Comparison of ENCODE assay signal across 12 mouse cellular contexts in the genomic region with DNA sequence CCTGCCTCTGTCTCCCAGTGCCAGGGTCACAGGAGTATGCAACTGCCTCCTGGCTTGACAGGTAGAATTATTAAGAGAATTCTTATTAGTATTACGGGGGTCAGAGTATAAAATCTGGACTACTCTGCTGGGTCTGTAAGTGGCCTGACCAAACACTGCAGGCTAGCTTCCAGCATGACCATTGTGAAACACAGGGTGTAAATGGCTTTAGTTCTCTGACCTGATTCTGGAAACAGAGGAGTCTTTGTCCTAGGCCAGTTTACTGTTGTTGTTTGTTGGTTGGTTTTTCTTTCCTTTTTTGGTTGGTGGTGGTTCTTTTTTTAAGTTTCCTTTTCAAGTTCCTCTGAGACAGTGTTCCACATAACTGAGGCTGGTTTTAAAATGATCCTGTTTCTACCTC. TPM values are rescaled to one million over a fixed set of nuclear protein-coding genes. Genes with fewer than 3 reads are reported as not detected.
A peak's percentile ranks its signal among the peaks of the same experiment; 100 is the strongest.
DNase-seq lines count a peak whose midpoint lies in the region; ATAC-seq lines count a peak whose summit lies in the region.
"Had no signal": no experiment of that assay in that cellular context is flagged by ENCODE, and none has a peak within 500 bp of the region (broad histone marks: within the 10 kb centered on the region; RNA-seq: fewer than 3 reads in every experiment).

No protein-coding gene starts in this region.

- no peak for ATAC-seq in heart, embryonic 16.5 days (replicated peaks; ENCODE audit: extremely low read depth, insufficient read depth, low FRiP score)
- no peak for ATAC-seq in liver, embryonic 15.5 days (ENCODE audit: insufficient read depth)
- ATAC-seq in hindbrain, embryonic 13.5 days (ENCODE audit: low FRiP score) = no peak

- no peak overlapping the region for H3K4me3 ChIP-seq in heart, embryonic 16.5 days (ENCODE audit: low read length)
- H3K4me3 ChIP-seq in liver, embryonic 15.5 days (replicated peaks) = no peak overlapping the region
- H3K4me3 ChIP-seq in hindbrain, embryonic 13.5 days = no peak overlapping the region
- H3K4me3 ChIP-seq: erythroblast, embryonic 14.5 days had no signal

- H3K27ac ChIP-seq in heart, embryonic 16.5 days (ENCODE audit: low read length) = peak overlapping the region; percentile 45; the same call in 1 of the 2 replicates
- H3K27ac ChIP-seq in liver, embryonic 15.5 days (replicated peaks) = peak overlapping the region; percentile 89
- H3K27ac ChIP-seq in hindbrain, embryonic 13.5 days = no peak overlapping the region

- H3K36me3 ChIP-seq in heart, embryonic 16.5 days (ENCODE audit: control insufficient read depth, insufficient read depth) = no peaks in the 10 kb centered on the region
- peaks cover 44% of the 10 kb centered on the region for H3K36me3 ChIP-seq in liver, embryonic 15.5 days (replicated peaks)
- H3K36me3 ChIP-seq in hindbrain, embryonic 13.5 days = no peaks in the 10 kb centered on the region

- H3K9ac ChIP-seq in heart, embryonic 16.5 days (ENCODE audit: low read length) = no peak overlapping the region
- H3K9ac ChIP-seq in liver, embryonic 15.5 days = no peak overlapping the region
- H3K9ac ChIP-seq in hindbrain, embryonic 13.5 days = no peak overlapping the region

- WGBS in heart, embryonic 16.5 days = 82% methylated on average over 1 of the region's 1 CpGs
- WGBS in liver, embryonic 15.5 days (ENCODE audit: insufficient replicate concordance) = 94% methylated on average over 1 of the region's 1 CpGs
- WGBS in hindbrain, embryonic 13.5 days = 95% methylated on average over 1 of the region's 1 CpGs

- no peak for DNase-seq in heart, postnatal 36 days
- DNase-seq in 416B (ENCODE audit: low read depth) (peak; percentile 27), adipocyte (ENCODE audit: low spot score) (peak; percentile 82)
- no peak for DNase-seq in thymus, postnatal 10 days (ENCODE audit: low spot score in 2 of 2)
- no peak for DNase-seq in kidney, postnatal 14 days
- DNase-seq: gastrocnemius, postnatal 14 days; kidney, postnatal 25 days; thymus, postnatal 4 days had no signal

- H3K27me3 ChIP-seq in heart, embryonic 16.5 days (ENCODE audit: control insufficient read depth, insufficient read depth, low read length) = no peaks in the 10 kb centered on the region
- no peaks in the 10 kb centered on the region for H3K27me3 ChIP-seq in liver, embryonic 15.5 days
- no peaks in the 10 kb centered on the region for H3K27me3 ChIP-seq in hindbrain, embryonic 13.5 days

- peaks cover 56% of the 10 kb centered on the region for H3K4me1 ChIP-seq in heart, embryonic 16.5 days (ENCODE audit: control insufficient read depth, insufficient read depth, low read length)
- peaks cover 84% of the 10 kb centered on the region for H3K4me1 ChIP-seq in liver, embryonic 15.5 days (replicated peaks)
- H3K4me1 ChIP-seq in hindbrain, embryonic 13.5 days (replicated peaks) = peaks cover 22% of the 10 kb centered on the region

- H3K4me2 ChIP-seq in heart, embryonic 16.5 days (ENCODE audit: low read depth, low read length) = no peak overlapping the region
- H3K4me2 ChIP-seq in liver, embryonic 15.5 days = no peak overlapping the region
- no peak overlapping the region for H3K4me2 ChIP-seq in hindbrain, embryonic 13.5 days

- intact Hi-C loops in heart, postnatal 36 days (cut with DNase I) = no loop called here

- H3K9me3 ChIP-seq in heart, embryonic 16.5 days (replicated peaks; ENCODE audit: control insufficient read depth, low read length) = no peaks in the 10 kb centered on the region
- no peaks in the 10 kb centered on the region for H3K9me3 ChIP-seq in liver, embryonic 15.5 days (replicated peaks)
- no peaks in the 10 kb centered on the region for H3K9me3 ChIP-seq in hindbrain, embryonic 13.5 days

RNA-seq across cellular contexts. Expression of gene Cs, which starts 5.9 kb away (rescaled TPM):
- polyA plus RNA-seq in heart, embryonic 16.5 days (2015; fragmentation: Nextera tagmentation; extraction: Ambion mirVana) = 567 and 572 TPM in 2 replicates
- 1,000 to 10,000 TPM; 1,152 to 1,240 TPM for total RNA-seq in heart, postnatal 36 days (2021)
- 115 and 121 TPM in 2 replicates for polyA plus RNA-seq in liver, embryonic 15.5 days (2015; fragmentation: Nextera tagmentation; extraction: Ambion mirVana)
- polyA plus RNA-seq in hindbrain, embryonic 13.5 days (2015; fragmentation: Nextera tagmentation; extraction: Ambion mirVana) = 232 and 235 TPM in 2 replicates

RNA-seq across cellular contexts. Expression of gene Cnpy2, which starts 21.2 kb away (rescaled TPM):
- 184 and 195 TPM in 2 replicates for polyA plus RNA-seq in heart, embryonic 16.5 days (2015; fragmentation: Nextera tagmentation; extraction: Ambion mirVana)
- 10 to 100 TPM; 65.4 to 67.3 TPM for total RNA-seq in heart, postnatal 36 days (2021)
- 85.8 and 90.0 TPM in 2 replicates for polyA plus RNA-seq in liver, embryonic 15.5 days (2015; fragmentation: Nextera tagmentation; extraction: Ambion mirVana)
- polyA plus RNA-seq in hindbrain, embryonic 13.5 days (2015; fragmentation: Nextera tagmentation; extraction: Ambion mirVana) = 227 and 228 TPM in 2 replicates

RNA-seq across cellular contexts. Expression of gene Coq10a, which starts 25.4 kb away (rescaled TPM):
- polyA plus RNA-seq in heart, embryonic 16.5 days (2015; fragmentation: Nextera tagmentation; extraction: Ambion mirVana) = 13.4 and 19.4 TPM in 2 replicates
- total RNA-seq in heart, postnatal 36 days (2021) = 100 to 1,000 TPM; 304 to 339 TPM
- polyA plus RNA-seq in liver, embryonic 15.5 days (2015; fragmentation: Nextera tagmentation; extraction: Ambion mirVana) = 4.6 and 5.2 TPM in 2 replicates
- 31.1 and 37.6 TPM in 2 replicates for polyA plus RNA-seq in hindbrain, embryonic 13.5 days (2015; fragmentation: Nextera tagmentation; extraction: Ambion mirVana)

RNA-seq across cellular contexts. Expression of gene Ankrd52, which starts 33.5 kb away (rescaled TPM):
- 8.1 and 8.5 TPM in 2 replicates for polyA plus RNA-seq in heart, embryonic 16.5 days (2015; fragmentation: Nextera tagmentation; extraction: Ambion mirVana)
- 10 to 100 TPM; 41.2 to 43.2 TPM for total RNA-seq in heart, postnatal 36 days (2021)
- polyA plus RNA-seq in liver, embryonic 15.5 days (2015; fragmentation: Nextera tagmentation; extraction: Ambion mirVana) = 4.9 and 5.6 TPM in 2 replicates
- 11.7 and 12.9 TPM in 2 replicates for polyA plus RNA-seq in hindbrain, embryonic 13.5 days (2015; fragmentation: Nextera tagmentation; extraction: Ambion mirVana)

RNA-seq across cellular contexts. Expression of gene Pan2, which starts 40.3 kb away (rescaled TPM):
- 26.1 and 28.1 TPM in 2 replicates for polyA plus RNA-seq in heart, embryonic 16.5 days (2015; fragmentation: Nextera tagmentation; extraction: Ambion mirVana)
- total RNA-seq in heart, postnatal 36 days (2021) = 1 to 10 TPM; 7.5 to 7.6 TPM
- polyA plus RNA-seq in liver, embryonic 15.5 days (2015; fragmentation: Nextera tagmentation; extraction: Ambion mirVana) = 12.9 and 14.3 TPM in 2 replicates
- 25.3 and 25.8 TPM in 2 replicates for polyA plus RNA-seq in hindbrain, embryonic 13.5 days (2015; fragmentation: Nextera tagmentation; extraction: Ambion mirVana)

Comparison
In these comparisons a context has a peak if more than half of its experiments do, and no peak if none do; other contexts are left out.
1. DNase-seq: peak in 416B (single experiment) and adipocyte (single experiment); none in heart, postnatal 36 days (0 of 2), thymus, postnatal 10 days (0 of 2) and kidney, postnatal 14 days (single experiment).